Mouse (Mus musculus): ENCODE data around the gene Slc28a1.

DNA sequence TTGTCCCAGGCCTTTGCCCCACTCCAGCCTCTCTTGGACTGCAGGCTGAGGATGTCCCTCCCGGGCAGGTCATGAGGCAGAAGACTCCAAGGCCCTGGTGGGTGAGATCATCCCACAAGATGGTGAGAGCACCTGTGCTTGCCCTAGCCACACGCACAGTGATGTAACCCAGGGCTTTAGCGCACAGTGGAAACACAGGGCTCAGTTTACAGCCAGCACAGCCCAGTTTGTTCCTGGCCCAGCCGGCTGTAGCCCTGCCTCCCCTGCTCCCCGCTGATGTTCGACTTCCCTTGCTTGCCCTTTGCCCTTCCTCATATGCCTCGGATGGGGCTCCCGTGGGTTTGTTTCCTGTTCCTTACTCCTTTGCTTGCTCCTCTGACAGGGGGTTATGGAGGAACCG lies 40.1 kb upstream of the Slc28a1 start:
- TF ChIP-seq POLR2A (IDR thresholded peaks at IDR 0.05; ENCODE audit: borderline replicate concordance, control insufficient read depth, low read depth, low read length) (no peak), CTCF (IDR thresholded peaks at IDR 0.05; ENCODE audit: control insufficient read depth, insufficient read depth, low read length) (no peak)
